Mouse (Mus musculus): ENCODE measurements at regions not wholly inside any gene's neighbourhood (a gene's known extent, or its start where the extent isn't known, plus 50 kb on each side); places are given as distances from the start of the nearest gene placed in this dataset.

DNA sequence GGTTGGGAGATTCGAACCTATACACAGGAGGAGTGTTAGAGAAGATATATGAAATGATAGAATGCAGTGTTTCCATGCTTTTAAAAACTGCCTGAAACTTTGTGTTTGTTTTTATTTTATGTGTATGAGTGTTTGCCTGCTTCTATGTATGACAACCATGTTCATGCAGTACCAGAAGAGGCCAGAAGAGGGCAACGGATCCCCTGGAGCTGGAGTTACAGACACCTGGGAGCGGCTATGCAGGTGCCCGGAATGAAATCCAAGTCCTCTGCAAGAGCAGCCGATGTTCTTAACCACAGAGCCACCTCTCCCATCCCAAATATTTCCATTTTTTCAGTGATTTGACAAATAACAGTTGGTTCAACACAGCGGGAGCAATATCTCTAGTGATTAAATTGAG is 247.5 kb upstream of the Dio3 start:
- DNase-seq: no peak

DNA sequence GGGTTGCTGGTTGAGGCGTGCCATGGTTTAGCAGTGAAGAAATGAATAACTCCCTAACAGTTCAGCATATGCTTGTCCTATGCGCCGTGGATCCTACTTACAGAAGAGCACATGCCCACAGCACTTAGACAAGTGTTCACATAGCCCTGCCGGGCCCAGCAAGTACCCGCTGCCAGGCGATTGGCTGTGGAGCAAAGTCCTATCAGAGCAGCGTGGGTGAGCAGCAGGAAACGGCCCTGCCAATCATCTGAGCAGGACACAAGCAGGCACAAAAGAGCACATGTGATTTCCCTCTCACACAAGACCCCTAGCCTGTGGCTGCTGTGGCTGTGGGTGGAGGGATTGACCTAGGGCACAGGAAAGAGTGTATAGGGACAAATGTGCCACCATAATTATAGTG is 243.7 kb upstream of the Dio3 start:
- no peak for DNase-seq

DNA sequence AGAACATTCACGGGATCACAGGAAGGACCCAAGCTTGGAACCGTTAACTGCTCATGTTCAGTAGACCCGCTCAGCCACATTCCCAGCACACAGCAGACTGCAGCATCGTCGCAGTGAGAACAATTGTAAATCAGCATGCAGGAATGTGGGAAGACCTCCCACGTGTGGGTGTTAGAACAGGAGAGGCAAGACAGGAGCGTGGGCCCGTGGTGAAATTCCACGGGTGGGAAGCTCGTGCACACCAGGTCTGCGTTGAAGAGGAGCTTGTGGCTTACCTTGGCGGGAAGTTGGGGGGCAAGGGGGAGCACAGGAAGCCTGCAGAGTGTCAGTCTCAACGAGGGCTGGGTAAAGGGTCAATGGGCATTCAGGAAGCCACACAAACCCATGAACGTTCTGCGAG is 238.2 kb upstream of the Dio3 start:
- DNase-seq: no peak

DNA sequence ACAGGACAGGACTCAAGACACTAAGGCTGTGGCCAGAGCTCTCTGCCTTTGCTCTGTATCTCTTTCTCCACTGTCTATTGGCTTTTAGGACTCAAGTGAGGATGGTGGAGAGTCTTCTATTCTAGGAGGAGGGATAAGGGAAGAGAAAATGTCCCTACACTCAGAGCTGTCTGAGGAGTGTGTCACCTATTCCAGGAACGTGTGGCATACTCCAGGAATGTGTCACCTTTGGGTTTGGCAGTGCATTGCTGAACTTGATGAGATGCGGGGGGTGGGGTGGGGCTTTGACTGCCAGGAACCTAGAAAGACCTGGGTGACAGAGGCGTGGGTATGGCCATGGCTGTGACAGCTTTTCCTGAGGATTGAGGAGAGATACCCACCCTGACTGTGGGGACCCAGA is 237.1 kb upstream of the Dio3 start:
- DNase-seq: no peak

DNA sequence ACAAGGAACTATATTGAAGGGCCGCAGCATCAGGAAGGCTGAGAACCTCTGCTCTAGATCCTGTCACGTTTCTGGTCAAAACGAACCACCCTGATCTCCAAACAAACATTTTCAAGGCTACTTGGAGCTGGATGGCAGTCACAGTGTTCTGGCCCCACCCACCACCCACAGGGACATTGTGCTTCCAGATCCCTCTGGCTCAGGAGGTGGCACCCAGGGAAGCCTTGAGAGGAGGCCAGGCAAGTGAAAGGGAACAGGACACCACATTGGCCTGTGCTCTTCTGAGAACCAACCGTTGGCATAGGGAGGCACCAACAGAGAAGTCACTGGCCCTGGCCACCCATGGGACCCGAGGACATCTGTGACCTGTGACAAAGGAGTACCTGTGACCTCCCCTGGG is 234.6 kb upstream of the Dio3 start:
- DNase-seq: no peak

DNA sequence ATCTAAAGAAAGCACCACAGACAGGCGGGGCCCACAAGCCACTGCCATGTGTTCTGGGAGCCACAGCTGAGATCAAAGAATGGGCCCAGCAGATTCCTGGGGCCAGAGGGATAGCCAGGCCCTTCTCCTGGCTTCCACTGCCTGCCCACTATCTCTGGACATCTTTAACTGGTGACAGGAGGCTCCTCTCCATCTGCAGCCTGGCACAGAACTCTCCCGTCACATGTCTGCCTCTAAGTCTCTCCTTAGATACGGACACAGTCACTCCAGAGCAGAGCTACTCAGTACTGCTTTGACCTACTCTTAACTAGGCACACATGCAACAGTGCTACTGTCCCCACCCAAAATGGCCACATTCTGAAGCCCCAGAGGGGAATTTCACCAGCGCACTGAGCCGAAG is 234.1 kb upstream of the Dio3 start:
- no peak for DNase-seq

DNA sequence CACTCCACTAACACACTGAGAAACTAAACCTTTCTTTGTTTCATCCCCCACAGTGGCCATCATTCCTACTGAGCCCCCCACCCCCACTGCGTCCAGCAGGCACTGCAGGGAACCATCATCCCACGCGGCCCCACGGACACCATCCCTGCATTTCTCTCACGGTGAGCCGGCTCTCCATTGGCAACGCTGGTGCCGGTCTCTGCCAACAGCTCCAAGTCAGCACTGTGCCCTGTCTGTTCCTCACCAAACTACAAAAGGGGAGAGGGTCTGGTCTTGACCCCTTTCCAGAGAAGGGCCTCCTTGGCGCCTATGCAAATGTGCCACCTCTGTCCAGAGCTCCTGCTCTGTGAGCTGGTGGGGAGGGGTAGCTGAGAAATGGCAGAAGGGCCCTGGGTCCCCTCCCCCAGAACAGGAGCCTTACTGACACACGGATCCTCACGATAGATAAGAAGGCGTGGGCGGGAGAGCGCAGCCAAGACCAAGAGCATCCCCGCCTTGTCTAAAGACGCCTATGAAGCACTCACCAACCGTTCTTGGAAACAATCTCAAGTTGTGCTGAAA is 233.0 kb upstream of the Dio3 start:
- DNase-seq: no peak

DNA sequence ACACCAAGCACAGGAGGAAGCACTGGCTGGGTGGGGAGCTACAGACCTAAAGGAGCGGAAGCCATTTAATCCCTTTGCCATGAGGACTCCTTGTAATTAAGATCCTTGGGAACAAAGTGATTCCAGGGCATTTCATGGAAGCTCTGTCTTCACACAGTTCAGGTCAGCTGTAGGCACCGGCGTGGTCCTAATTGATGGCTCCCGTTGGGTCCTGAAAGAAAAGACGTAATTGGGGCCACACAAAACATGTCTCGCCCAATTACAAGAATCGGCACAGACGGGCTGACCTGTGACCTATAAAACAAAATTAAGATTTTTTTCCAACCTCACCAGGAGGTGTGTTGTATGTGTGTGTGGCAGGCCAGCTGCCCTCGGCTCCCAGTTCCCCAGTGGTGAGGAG is 232.3 kb upstream of the Dio3 start:
- DNase-seq: no peak

DNA sequence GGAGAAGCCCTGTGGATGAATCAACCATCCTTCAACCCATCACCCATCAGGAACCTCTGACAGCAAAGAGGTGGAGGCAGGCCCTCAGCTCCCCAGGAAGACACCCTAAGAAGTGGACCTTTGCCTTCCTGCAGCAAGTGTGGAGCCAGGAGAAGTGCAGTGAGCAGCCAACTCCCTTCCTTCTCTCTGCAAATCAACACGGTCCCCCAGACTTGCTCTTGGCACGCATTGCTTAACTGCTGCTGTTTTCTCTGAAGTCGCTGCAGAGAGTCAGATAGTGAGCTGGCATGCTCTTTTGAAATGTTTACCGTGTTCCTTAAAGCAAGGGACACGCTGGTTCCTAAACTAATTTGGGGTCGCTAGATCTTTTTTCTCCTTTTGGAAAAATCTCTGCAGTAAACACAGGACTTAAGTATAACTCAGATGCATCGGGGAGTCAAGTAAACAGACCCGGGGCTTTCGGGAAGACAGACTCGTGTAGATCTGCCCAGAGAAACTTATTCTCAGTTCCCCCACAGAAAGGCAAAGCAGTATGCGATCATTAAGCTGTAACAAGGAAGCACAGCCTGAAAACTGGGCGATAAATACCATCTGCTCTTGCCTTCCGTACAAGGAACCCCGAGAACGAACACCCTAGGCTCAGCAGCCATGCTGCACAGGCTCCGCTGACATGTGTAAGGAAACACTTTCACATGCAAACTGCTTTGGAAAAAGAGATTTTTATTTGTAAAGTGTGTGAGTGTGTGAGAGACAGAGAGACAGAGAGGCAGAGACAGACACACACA is 231.2 kb upstream of the Dio3 start:
- no peak for DNase-seq

DNA sequence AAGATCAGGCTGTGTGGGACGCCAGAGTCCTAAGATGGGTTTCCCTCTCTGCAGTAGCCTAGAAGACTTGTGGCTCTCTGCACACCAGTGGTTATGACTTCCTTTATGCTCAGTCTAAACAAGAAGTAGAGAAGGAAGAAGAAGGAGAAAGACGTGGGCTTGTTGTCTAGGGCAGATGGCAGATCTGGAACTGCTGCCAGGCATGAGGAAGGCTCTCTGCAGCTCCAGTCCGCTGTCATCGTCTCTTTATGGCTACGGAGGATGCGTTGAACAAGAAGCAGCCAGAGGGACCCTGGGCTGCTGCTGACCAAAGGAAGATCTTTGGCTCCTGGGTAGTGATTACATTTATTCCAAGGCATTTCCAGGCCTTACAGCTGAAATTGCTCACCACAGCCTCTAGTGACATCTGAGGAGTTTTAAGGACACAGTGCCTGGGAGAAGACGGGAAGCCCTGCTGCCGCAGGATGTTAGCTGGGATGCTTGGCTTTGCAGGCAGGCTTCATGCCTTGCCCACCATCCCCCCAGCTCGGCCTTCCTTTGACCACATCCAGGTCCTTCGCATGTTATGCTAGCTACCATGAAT is 229.6 kb upstream of the Dio3 start:
- DNase-seq: peak; percentile 37

DNA sequence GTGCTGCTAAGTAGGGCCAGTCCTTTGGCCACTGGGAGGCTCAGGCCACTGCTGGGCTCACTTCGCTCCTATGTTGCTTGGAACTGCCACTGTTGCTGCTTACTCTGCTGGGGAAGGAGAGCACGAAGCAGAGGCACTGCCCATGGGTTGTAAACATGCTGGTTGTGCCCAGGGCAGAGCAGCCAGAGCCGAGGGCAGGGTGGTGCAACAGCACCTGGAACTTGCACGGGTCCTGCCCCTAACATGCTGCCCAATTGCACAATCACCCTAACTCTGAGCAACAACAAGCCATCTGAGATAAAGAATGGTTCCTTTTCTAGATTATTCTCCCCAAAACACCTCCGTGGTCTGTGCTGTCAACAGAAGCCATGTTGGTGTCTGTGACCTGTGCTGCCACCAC is 219.5 kb upstream of the Dio3 start:
- no peak for DNase-seq

DNA sequence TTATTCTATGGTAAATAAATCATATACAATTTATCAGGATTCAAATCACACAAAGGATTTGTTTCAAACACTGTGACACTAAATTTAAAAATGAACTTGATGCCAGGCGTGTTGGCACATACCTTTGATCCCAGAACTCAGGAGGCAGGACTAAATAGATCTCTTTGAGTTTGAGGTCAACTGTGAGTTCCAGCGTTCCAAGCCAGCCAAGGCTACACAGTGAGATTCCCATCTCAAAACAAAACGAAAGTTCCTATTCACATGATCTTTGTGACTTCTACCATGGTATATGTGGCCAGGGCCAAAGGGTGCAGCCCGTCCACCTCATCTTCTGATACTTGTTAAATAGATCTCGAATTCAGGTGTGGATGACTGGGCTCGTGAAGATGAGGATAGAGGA is 216.9 kb upstream of the Dio3 start:
- DNase-seq: no peak

DNA sequence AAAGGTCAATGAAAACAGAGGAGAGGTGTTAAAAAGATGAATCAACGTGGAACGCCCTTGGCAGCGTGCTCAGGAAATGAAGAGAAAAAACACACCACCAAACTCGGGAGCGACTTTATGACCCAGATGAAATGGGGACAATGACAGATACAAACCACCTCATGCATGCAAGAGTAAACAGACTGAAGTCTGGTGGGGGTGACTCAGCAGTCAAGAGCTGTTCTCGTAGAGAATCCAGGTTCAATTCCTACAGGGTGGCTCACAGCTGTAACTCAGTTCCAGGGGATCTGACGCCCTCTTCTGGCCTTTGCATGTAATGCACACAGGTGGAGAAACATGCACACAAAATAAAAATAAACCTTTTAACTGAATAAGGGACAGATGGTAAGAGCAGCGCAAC is 215.9 kb upstream of the Dio3 start:
- no peak for DNase-seq

DNA sequence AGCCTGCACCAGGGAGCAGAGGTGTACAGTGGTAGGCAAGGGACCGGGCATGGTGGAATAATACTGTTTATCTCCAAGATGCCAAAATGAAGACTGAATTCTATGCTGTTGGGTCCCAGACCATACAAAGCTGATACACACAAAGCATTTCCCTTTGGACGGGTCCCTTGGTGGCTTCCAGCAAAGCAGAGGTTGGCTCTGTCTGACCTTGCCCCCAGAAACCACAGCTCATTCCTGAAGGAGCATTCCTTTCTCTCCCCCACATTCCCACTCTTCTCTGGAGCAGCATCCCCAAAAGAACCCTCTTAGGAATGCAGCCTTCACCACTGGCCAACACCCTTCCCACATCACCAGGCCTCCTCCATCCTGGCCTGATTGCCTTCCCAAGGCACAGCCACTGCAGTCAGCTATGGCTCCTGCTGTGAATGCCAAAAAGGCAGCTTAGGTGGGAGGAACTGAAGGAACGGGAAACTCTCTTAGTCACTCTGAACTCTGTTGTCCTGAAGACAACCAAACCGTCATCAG is 212.4 kb upstream of the Dio3 start:
- no peak for DNase-seq

DNA sequence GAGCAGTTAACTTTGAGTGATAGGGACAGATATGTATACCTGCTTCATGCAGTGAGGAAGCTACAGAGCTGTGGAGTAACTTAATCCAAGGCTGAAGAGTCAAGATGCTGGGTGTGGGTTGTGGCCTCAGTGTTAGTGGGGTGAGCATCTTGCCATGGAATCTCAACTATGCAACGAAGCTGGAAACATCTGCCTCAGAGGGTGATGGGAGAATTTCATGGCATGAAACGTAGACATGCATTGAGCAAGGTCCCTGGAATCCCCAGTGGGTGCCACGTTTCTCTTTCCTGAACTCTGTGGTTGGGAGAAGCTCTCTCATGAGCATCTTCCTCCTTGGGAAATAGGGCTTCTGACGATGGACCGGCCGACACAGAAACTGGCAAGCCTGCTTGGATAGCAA is 208.4 kb upstream of the Dio3 start:
- no peak for DNase-seq

DNA sequence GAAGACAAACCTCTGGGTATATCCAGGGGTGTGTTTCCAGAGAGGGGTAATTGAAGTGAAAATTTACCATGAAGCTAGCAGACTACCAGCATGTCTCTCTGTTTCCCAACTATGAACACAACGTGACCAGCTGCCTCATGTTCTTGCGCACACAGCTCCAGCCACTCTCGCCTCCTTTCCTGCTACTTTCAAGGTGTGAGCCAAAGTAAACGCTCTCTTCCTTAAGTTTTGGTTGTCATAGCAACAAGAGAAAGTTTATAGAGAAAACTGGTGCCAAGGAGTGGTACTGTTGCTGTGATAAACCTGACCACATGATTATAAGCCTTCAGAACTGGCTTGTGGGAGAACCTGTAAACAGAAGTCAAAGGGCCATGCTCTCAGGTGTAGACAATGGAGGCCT is 207.0 kb upstream of the Dio3 start:
- DNase-seq: no peak

DNA sequence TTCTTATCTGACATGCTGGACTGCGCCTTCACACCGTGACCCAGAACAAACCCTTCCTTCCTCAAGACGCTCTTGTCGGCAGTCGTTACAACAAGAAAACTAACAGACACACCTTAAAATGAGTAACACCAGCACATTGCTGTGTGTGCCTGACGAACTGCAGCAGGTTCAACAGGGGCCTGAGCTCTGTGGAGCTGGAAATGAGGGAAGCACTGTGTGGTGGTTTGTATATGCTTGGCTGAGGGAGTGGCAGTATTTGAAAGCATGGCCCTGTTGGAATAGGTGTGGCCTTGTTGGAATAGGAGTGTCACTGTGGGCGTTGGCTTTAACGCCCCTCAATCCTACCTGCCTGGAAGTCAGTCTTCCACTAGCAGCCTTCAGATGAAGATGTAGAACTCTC is 203.9 kb upstream of the Dio3 start:
- DNase-seq: no peak

DNA sequence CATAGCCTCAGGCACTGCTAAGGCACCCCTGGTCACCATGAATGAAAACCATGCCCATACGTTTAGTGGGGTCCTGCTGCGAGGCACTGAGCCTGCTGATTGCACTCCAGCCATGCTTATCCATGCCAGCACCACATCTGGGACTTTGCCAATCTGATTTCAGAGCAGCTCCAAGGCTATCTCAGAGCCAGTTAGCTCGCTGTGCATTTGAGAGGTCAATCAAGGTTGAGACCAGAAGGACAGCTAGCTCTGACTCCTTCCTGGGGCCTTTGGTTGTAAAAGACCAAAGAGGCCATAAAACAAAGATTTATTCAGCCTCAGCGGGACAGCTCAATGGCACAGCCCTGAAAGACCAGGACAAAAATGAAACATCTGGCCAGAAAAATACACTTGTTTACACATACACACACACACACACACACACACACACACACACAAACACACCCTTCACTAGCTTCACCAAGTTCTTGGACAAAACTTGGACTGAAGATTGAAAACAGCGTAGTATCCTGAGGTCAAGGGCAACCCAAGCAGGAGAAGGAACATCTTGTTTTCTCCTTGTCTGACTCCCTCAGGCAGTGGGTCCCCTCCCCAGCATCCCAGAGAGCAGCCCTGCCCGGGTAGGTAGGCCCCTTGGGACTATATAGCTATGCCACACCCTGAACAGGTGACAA is 201.5 kb upstream of the Dio3 start:
- no peak for DNase-seq

DNA sequence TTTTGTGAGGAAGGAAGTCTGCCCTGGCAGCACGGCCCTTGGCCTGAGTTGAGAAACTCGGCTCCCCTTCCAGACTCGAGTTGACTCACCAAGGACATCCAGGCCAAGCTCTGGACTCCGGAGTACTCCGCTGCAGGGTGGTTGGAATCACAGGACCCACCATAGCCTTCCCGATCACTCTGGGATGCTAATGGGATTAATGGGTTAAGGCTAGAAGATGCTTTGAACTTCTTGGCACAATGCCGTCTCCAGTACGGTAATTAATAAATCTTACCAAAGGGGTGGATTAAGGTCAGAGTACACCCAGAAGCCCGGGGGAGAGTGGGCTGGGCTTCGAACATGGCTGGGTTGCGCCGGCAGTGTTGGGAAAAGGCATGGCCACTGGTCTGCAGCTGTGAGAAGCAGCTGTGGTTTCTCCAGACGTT is 200.8 kb upstream of the Dio3 start:
- no peak for DNase-seq

DNA sequence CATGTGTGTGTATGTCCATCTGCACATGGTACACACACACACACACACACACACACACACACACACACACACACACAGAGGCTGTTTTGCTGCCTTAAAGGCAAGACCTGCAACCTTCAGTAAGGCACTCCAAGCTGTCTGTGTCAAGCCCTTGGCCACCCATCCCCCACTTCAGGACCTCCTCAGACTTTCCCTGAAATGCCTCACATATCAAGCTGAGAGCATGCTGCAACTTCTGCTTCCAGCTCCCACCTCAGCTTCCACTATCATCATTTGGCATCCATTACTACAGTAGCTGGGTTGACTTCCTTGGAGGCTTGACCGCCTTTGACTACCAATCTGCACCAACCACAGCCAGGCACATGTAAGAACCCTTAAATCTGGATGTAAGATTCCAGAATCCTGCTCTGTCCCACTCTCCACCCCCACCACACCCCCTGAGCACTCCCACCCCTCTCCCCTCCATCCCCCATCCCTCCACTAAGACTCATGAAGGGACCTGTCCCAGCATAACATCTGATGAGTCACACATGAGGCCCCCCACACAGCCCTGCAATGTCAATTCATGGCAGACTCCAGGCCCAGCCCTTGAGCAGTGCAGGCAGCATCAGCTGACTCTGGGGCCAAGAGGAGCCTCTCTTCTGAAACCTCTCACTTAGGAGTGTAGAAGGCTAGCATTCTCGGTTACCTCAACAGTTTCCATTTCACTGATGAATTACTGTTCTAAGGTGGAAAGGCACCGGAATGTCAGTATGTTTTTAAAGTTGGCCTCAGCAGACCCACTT is 196.8 kb upstream of the Dio3 start:
- no peak for DNase-seq

DNA sequence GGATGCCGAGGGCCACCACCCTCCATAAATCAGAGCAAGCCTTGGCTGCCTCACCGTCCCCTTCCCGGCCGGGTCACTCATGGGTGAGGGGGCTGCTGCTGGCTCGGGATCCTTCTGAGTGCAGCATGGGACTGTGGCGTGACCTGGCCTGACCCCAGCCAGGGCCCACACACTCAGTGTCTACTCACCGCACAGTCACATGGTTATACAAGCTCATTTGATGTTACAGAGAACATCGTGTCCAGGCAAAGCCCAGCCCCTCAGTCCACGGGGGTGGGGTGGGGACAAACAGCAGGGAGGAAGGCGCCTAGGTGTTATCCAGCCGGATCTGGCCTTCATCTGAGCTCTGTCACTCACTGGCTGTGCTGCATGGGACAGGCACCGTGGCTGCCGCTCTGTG is 195.9 kb upstream of the Dio3 start:
- DNase-seq: no peak

DNA sequence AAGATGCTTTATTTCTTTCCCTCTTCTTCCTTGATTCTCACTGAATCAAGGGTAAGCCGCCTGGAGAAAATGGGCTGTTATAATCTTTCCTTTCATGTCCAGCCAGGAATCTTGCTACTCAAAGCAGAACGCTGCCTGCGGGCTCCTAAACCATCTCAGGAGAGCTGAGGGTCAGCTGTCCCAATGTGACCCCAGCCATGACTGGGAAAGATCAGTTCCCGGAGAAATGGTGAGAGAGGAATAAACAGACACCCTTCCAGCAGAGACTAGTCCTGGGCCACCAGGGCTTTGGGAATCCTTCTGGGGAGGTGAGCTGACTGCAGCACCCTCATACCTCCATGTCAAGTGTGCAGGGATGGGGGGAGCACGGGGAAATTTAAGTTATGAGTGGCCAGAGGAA is 195.4 kb upstream of the Dio3 start:
- no peak for DNase-seq

DNA sequence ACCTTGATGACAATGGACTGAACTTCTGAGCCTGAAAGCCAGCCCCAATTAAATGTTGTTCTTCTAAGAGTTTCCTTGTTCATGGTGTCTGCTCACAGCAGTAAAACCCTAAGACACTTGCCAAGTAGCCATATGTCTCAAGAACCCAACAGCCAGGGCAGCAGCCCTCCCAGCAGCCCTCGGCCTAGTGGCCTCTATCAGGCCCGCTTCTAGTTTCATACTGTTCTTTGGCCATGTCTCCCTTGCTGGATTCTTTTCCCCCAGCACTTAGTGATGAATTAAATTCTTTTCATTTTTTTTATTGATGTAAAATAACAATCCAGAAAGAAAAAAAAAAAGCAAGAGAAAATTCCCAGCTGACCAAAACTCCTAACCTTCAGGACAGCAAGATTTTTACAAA is 191.9 kb upstream of the Dio3 start:
- DNase-seq: no peak

Data from right cerebral cortex, postnatal 14 days (tissue).